Mouse (Mus musculus): Measurements from ENCODE around the gene Mapkbp1. TPM values are rescaled to one million over a fixed set of nuclear protein-coding genes. Genes with fewer than 3 reads are reported as not detected.
A peak's percentile ranks its signal among the peaks of the same experiment; 100 is the strongest.

Gene Mapkbp1
- total RNA-seq, 4 experiments from 2014 or later = 9.1 to 22.4 (median 16.9) TPM

- DNase-seq = no peak
Measured at GRCm38 (mm10) chr2:120011462-120012200, 39.1 kb downstream of the Mapkbp1 start.

- no peak for DNase-seq
Measured at GRCm38 (mm10) chr2:120012924-120013323, 40.4 kb downstream of the Mapkbp1 start.

GRCm38 (mm10) chr2:120013831-120014486, 41.5 kb downstream of the Mapkbp1 start:
- no peak for DNase-seq

- DNase-seq = no peak
Measured at GRCm38 (mm10) chr2:120015882-120016281, 43.4 kb downstream of the Mapkbp1 start.

GRCm38 (mm10) chr2:120017599-120017998, 45.1 kb downstream of the Mapkbp1 start:
- DNase-seq = no peak

- peak; percentile 84 for DNase-seq
Measured at GRCm38 (mm10) chr2:120024337-120024736, 51.8 kb downstream of the Mapkbp1 start.

- peak; percentile 90 for DNase-seq
Measured at GRCm38 (mm10) chr2:120026984-120027949, 54.8 kb downstream of the Mapkbp1 start, which contains the start of the genes Jmjd7 and Gm28042. Gene Jmjd7 (plus strand): TSS chr2:120027483. Gene Gm28042 (plus strand): TSS chr2:120027493.

GRCm38 (mm10) chr2:120027950-120028331, 55.4 kb downstream of the Mapkbp1 start:
- DNase-seq = no peak

- no peak for DNase-seq
Measured at GRCm38 (mm10) chr2:120030380-120030779, 57.9 kb downstream of the Mapkbp1 start.

GRCm38 (mm10) chr2:120032726-120033467, 60.4 kb downstream of the Mapkbp1 start, which contains the start of gene Pla2g4b:
Gene Pla2g4b (plus strand): TSS chr2:120033417.
- DNase-seq = no peak

- no peak for DNase-seq
Measured at GRCm38 (mm10) chr2:120033726-120034125, 61.2 kb downstream of the Mapkbp1 start.

GRCm38 (mm10) chr2:120037744-120038143, 65.2 kb downstream of the Mapkbp1 start:
- DNase-seq = no peak

GRCm38 (mm10) chr2:120040991-120041390, 68.5 kb downstream of the Mapkbp1 start:
- DNase-seq = no peak

- DNase-seq = no peak
Measured at GRCm38 (mm10) chr2:120044101-120044603, 71.7 kb downstream of the Mapkbp1 start.

- DNase-seq = no peak
Measured at GRCm38 (mm10) chr2:120044676-120045075, 72.2 kb downstream of the Mapkbp1 start.

GRCm38 (mm10) chr2:120046486-120047310, 74.2 kb downstream of the Mapkbp1 start:
- no peak for DNase-seq

- DNase-seq = no peak
Measured at GRCm38 (mm10) chr2:120048173-120048572, 75.7 kb downstream of the Mapkbp1 start.

- no peak for DNase-seq
Measured at GRCm38 (mm10) chr2:120049632-120050274, 77.3 kb downstream of the Mapkbp1 start.

- DNase-seq = no peak
Measured at GRCm38 (mm10) chr2:120051405-120051804, 78.9 kb downstream of the Mapkbp1 start.
